Mouse (Mus musculus) spleen, adult 2 months (tissue): ENCODE measurements around the gene Naxe.

ENCODE experiments used
- CTCF ChIP-seq: fragments of 200-500 bp; IDR thresholded peaks from 2 replicates; pipeline ENCODE4 v1.5.1; 2011; ENCODE audit warnings: mild to moderate bottlenecking, inconsistent platforms; ENCODE audit not compliant: insufficient read depth, insufficient read length, insufficient replicate concordance; ENCODE audit errors: extremely low read depth
- POLR2A ChIP-seq: fragments of 200-500 bp; IDR thresholded peaks from 2 replicates; pipeline ENCODE4 v1.6.1; 2011; ENCODE audit warnings: low read depth, low read length, inconsistent platforms

DNA sequence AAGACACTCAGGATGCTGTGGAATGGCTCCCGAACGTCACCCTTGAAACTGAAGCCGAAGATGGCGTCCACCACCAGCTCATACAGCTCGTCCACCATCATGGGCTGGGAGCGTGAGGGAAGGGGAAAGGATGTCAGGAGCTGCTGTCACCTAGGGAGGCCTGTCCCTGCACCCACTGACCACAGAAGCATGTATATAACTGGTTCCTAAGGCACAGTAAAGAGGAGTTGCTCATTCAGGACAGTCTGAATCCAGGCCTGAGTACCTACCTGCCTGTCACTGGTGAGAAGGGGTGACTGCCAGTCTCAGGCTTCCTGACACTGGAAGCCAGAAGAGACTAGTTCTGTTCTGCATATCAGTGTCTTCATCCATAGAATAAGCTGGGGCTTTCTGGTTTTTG, 1.3 kb downstream of the Naxe start:
- TF ChIP-seq CTCF: no peak
- no peak for TF ChIP-seq POLR2A
